8 mouse cellular contexts compared by ENCODE assay signal in genomic region chr10:126980221-126980932, GRCm38 (mm10). TPM values are rescaled to one million over a fixed set of nuclear protein-coding genes. Genes with fewer than 3 reads are reported as not detected.
DNase-seq lines count a peak whose midpoint lies in the region; ATAC-seq lines count a peak whose summit lies in the region.

No protein-coding gene starts in this region.

- H3K9ac ChIP-seq in embryonic facial prominence, embryonic 12.5 days = peak overlapping the region; percentile 99
- peak overlapping the region; percentile 99 for H3K9ac ChIP-seq in heart, embryonic 15.5 days
- H3K9ac ChIP-seq in liver, embryonic 15.5 days = peak overlapping the region; percentile 87

- H3K36me3 ChIP-seq in embryonic facial prominence, embryonic 12.5 days = 0 out of 2 replicates have a peak, but pooled peaks cover 9% of the 10 kb centered on the region
- H3K36me3 ChIP-seq in heart, embryonic 15.5 days = no peaks in the 10 kb centered on the region
- no peaks in the 10 kb centered on the region for H3K36me3 ChIP-seq in liver, embryonic 15.5 days (replicated peaks)

- H3K9me3 ChIP-seq in embryonic facial prominence, embryonic 12.5 days = no peaks in the 10 kb centered on the region
- H3K9me3 ChIP-seq in heart, embryonic 15.5 days (replicated peaks) = no peaks in the 10 kb centered on the region
- H3K9me3 ChIP-seq in liver, embryonic 15.5 days (replicated peaks) = no peaks in the 10 kb centered on the region

- no peak for ATAC-seq in embryonic facial prominence, embryonic 12.5 days (ENCODE audit: insufficient number of reproducible peaks, insufficient read depth, low FRiP score, low TSS enrichment)
- ATAC-seq in heart, embryonic 15.5 days (replicated peaks; ENCODE audit: insufficient number of reproducible peaks, insufficient read depth, low FRiP score, low read depth) = no peak
- ATAC-seq in liver, embryonic 15.5 days (ENCODE audit: insufficient read depth) = no peak
- ATAC-seq in inflammation-experienced regulatory T-cells, adult 6 months = no peak

- peak overlapping the region; percentile 99 for H3K27ac ChIP-seq in embryonic facial prominence, embryonic 12.5 days
- H3K27ac ChIP-seq in heart, embryonic 15.5 days = peak overlapping the region; percentile 99
- peak overlapping the region; percentile 93; the same call in 1 of the 2 replicates for H3K27ac ChIP-seq in liver, embryonic 15.5 days (replicated peaks)

- peak overlapping the region; percentile 98 for H3K4me2 ChIP-seq in embryonic facial prominence, embryonic 12.5 days (replicated peaks)
- H3K4me2 ChIP-seq in heart, embryonic 15.5 days = peak overlapping the region; percentile 93
- H3K4me2 ChIP-seq in liver, embryonic 15.5 days = peak overlapping the region; percentile 84

- H3K4me3 ChIP-seq in embryonic facial prominence, embryonic 12.5 days = peak overlapping the region; percentile 100
- peak overlapping the region; percentile 90 for H3K4me3 ChIP-seq in heart, embryonic 15.5 days
- H3K4me3 ChIP-seq in liver, embryonic 15.5 days (replicated peaks) = peak overlapping the region; percentile 87

- peak; percentile 63 for DNase-seq in 3134 (ENCODE audit: extremely low read depth, insufficient read length, low spot score)
- peak; percentile 85 for DNase-seq in Muller cell, postnatal 12 days (ENCODE audit: inconsistent ontology term)
- DNase-seq in kidney, postnatal 25 days = peak; percentile 75 to 79
- DNase-seq in right cerebral cortex, postnatal 25 days = peak; percentile 57

- 0% methylated on average over 16 of the region's 16 CpGs for WGBS in embryonic facial prominence, embryonic 12.5 days
- WGBS in heart, embryonic 15.5 days = 3% methylated on average over 16 of the region's 16 CpGs
- WGBS in liver, embryonic 15.5 days (ENCODE audit: insufficient replicate concordance) = 11% methylated on average over 16 of the region's 16 CpGs

- no peaks in the 10 kb centered on the region for H3K27me3 ChIP-seq in embryonic facial prominence, embryonic 12.5 days
- H3K27me3 ChIP-seq in heart, embryonic 15.5 days = no peaks in the 10 kb centered on the region
- H3K27me3 ChIP-seq in liver, embryonic 15.5 days = peaks cover 18% of the 10 kb centered on the region

- peaks cover 55% of the 10 kb centered on the region for H3K4me1 ChIP-seq in embryonic facial prominence, embryonic 12.5 days
- peaks cover 67% of the 10 kb centered on the region for H3K4me1 ChIP-seq in heart, embryonic 15.5 days (replicated peaks)
- H3K4me1 ChIP-seq in liver, embryonic 15.5 days (replicated peaks) = peaks cover 75% of the 10 kb centered on the region

RNA-seq across cellular contexts. Expression of gene Ctdsp2, which starts 1.9 kb away (rescaled TPM):
- 85.1 and 91.0 TPM in 2 replicates for polyA plus RNA-seq in embryonic facial prominence, embryonic 12.5 days (2016; fragmentation: Nextera tagmentation; extraction: Ambion mirVana)
- polyA plus RNA-seq in heart, embryonic 15.5 days (2015; fragmentation: Nextera tagmentation; extraction: Ambion mirVana) = 35.0 and 47.8 TPM in 2 replicates
- 11.3 and 12.9 TPM in 2 replicates for polyA plus RNA-seq in liver, embryonic 15.5 days (2015; fragmentation: Nextera tagmentation; extraction: Ambion mirVana)
- polyA plus RNA-seq in inflammation-experienced regulatory T-cells, adult 6 months (2017; shearing (Covaris generic)) = 10 to 100 TPM; 26.2 to 47.1 (median 38.5) TPM

RNA-seq across cellular contexts. Expression of gene Avil, which starts 20.1 kb away (rescaled TPM):
- polyA plus RNA-seq in embryonic facial prominence, embryonic 12.5 days (2016; fragmentation: Nextera tagmentation; extraction: Ambion mirVana) = 3.3 and 3.9 TPM in 2 replicates
- 0.23 and 0.55 TPM in 2 replicates for polyA plus RNA-seq in heart, embryonic 15.5 days (2015; fragmentation: Nextera tagmentation; extraction: Ambion mirVana)
- 0.07 and 0.16 TPM in 2 replicates for polyA plus RNA-seq in liver, embryonic 15.5 days (2015; fragmentation: Nextera tagmentation; extraction: Ambion mirVana)
- polyA plus RNA-seq in inflammation-experienced regulatory T-cells, adult 6 months (2017; shearing (Covaris generic)) = under 1 TPM in 2 of 3 experiments, not detected in 1; 0.11 to 0.36 TPM

RNA-seq across cellular contexts. Expression of gene Tsfm, which starts 50.3 kb away (rescaled TPM):
- polyA plus RNA-seq in embryonic facial prominence, embryonic 12.5 days (2016; fragmentation: Nextera tagmentation; extraction: Ambion mirVana) = 76.5 and 84.1 TPM in 2 replicates
- 81.9 and 86.0 TPM in 2 replicates for polyA plus RNA-seq in heart, embryonic 15.5 days (2015; fragmentation: Nextera tagmentation; extraction: Ambion mirVana)
- 43.9 and 44.8 TPM in 2 replicates for polyA plus RNA-seq in liver, embryonic 15.5 days (2015; fragmentation: Nextera tagmentation; extraction: Ambion mirVana)
- 10 to 100 TPM; 40.0 to 50.0 (median 48.3) TPM for polyA plus RNA-seq in inflammation-experienced regulatory T-cells, adult 6 months (2017; shearing (Covaris generic))
